Mouse (Mus musculus): ENCODE results near the gene Reck.

- TF ChIP-seq CTCF (IDR thresholded peaks at IDR 0.05; ENCODE audit: control insufficient read depth, insufficient read depth, insufficient replicate concordance, low read depth, low read length) (no peak), POLR2A (IDR thresholded peaks at IDR 0.05; ENCODE audit: control insufficient read depth, low read depth, low read length) (no peak)
These were observed 28.4 kb downstream of the Reck start for GRCm38 (mm10) chr4:43903690-43904089.

Data from testis, adult 2 months (tissue).